Mouse (Mus musculus): ENCODE measurements around the gene Atp6v0e.

Atp6v0e gene

DNA sequence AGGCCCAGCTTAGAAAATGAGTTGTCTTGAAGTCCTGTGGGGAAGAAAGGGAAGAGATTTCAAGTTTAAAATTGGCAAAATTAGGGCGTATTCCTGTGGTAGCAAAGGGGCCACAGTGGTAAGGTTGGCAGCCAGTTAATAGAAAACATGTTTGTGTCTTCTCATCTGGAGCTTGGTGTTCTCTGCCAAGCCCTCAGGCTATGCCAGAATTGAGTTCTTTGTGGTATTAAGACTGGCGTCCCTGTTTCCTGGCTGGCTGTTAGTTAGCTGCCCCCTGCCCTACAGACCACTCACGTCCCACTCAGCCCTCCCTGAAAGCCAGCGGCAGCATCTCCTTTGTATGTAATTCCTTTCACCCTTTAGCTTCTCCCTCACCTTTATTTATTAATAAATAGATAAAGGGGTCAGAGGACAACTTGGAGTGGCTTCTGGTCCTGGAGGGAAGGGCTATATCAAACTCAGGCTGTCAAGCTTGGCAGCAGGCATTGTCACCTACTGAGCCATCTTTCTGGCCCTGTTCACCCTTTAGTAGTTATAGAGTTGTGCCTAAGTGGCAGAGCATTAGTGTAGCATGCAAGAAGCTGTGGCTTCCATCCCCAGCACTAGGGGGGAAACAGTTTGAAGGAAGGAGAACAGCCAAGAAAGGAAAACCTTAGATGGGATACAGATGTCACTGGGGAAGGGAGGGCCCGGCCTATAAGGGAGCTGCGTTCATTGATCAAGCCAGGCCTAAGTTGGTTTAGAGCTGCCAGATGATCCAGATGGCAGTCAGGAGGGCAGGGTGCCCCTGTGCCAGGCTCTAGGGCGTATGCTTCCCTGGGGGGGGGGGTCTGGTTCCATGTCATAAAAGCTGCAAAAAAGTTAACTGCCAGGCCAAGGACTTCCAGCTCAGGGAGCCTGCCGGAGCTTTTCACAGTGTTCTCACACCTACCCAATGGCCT is 26.0 kb downstream of the Atp6v0e start:
- no peak for DNase-seq

DNA sequence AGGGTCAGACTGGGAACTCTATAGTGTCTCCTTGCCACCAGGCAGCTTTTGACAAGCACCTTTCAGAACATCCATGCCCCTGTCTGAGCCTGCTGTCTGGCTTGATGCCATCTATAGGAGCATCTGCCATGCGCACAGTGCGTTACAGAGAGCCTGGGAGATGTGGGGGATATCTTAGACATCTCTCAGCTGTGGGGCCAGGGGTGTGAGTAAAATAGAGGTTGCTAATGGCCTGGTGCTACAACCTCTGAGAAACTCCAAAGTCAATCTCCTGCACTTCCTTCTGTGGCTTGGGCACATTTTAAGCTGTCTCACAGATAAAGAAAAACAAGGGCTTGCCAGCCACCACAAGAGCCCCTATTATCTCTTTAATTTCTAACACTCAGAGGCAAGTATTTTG is 26.8 kb downstream of the Atp6v0e start:
- no peak for DNase-seq

DNA sequence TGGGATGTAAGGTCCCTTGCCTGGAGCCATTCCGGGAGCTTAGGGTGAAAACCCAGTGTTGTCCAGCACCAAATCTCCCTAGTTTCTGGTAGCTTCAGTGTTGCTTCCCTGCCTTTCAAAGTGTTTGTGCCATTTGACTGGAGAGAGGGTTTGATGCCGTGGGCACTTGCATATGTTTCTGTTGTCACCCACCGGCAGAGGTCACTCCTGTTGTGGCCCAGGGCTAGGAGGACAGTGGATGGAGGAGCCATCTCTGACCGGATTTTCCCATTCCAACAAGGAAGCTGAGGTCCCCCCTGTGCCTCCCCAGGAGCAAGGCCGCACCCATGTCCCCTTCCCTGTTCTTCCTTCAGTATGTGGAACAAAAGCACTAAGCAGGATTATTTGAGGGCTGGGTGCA is 27.2 kb downstream of the Atp6v0e start:
- no peak for DNase-seq

DNA sequence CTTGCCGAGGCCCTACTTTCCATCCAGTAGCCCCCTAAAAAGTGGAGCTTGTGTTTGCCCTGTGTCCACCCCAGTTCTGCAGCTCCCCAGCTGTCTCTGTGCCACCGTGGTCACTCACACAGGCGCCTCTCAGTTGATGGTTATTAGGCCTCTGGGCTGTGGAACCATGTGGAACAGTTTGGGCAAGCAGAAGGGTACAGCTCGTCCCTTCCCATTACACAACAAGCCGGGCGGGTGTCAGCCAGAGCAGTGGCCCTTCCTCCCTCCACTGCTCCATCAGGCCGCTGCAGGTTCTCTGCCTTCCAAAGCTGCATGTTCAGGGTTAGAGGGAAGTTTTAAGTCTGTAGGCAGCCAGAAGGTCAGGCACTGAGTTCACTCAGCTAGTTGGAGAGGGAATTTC is 28.1 kb downstream of the Atp6v0e start:
- no peak for DNase-seq

DNA sequence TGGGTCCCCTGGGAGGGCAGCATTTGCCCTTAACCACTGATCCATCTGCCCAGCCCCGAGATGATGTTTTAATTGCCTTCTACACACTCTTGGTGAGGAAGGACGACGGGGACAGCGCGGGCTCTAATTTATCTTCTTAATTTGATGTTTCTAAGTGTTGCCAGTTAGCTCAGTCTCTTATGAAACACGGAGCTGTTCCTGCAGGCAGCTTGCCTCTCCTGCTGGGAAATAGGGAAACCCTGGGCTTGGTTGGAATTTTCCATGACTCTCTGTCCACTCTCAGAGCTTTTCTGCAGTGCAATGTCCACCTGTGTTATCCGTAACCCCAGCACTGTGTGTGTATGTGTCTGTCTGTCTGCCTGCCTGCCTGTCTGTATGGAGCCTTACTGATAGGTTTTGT is 30.4 kb downstream of the Atp6v0e start:
- no peak for DNase-seq

DNA sequence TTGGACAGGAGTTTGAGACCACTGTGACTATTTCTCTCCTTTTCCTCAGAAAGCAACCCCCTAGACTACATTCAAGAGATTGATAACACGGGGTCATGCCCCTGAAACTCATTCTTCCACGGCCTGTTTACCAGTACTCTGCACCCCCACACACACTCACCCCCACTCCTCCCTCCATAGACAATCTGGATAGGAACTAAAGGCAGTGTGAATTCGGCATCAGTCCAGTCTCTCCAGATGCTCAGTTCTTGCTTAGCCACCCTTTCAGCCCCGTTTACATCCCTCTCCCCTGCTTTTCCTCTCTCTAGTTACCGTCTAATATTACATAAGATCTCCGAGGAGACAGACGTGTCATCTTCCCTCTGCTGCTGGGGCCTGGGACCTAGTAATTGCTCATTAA is 31.1 kb downstream of the Atp6v0e start:
- no peak for DNase-seq

DNA sequence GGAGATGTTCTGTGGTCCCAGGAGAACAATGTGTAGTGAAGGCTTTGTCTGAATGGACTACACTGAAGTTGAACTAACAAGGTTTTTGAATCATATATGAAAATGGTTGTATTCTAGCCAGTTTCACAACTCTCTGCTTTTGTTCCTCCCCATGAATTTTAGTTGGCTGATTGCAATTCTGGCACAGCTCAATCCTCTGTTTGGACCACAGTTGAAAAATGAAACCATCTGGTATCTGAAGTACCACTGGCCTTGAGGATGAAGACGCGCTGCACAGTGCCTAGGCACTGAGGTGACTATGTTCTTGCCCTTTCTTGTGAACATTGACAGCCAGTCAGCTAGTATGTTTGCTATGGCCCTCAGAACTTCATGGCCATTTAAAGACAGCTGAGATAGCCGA is 32.2 kb downstream of the Atp6v0e start:
- no peak for DNase-seq

DNA sequence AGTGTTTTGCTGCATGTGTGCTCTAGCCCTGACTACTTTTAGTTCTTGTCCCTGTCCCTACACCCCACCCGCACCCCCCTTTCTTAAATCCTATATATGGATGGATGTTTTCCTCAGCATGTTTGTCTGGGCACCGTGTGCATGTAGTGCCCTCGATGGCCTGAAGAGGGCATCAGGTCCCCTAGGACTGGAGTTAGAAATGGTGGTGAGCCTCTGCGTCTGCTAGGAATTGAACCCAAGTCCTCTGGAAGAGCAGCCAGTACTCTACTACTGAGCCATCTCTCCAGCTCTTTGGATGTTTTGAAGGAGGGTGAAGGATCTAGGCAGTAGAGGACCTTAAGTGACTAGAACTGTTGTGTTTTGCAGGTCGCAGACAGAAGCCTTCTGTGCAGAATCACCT is 35.8 kb downstream of the Atp6v0e start:
- DNase-seq = peak; percentile 57

DNA sequence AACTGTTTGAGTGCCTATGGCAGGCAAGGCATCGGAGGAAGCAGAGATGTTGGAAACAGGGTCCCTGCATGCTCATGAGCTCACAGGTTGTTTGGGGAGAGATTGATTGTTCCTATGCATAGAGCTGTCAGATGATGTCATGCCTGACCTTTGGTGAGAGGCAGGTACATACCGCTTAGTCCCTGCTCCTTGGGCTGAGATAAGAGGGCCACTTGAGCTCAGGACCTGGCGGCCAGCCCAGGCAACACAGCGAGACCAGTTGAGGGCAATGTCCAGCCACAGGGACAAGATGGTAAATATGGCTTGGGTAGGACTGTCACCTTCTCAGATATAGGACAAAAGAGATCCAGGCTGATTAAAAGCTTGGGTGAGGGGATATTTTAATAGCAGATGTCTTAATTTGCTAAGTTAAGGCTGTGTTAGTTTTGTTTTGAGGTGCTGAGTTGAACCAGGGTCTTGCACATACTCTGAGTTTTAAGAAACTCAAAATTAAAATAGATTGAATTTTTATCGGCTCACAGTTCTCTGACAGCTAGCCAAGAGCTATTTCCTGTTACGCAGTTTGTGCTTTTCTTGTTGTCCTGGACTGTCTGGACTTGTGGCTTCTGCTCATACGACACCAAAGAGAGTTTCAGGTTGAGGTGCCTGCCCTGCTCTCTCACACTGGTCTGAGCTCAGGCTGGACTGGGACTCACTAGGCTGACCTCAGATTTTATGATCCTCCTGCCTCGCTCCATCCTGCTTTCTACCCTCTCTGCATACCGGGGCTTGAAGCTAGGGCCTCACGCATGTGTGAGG is 37.0 kb downstream of the Atp6v0e start:
- no peak for DNase-seq

DNA sequence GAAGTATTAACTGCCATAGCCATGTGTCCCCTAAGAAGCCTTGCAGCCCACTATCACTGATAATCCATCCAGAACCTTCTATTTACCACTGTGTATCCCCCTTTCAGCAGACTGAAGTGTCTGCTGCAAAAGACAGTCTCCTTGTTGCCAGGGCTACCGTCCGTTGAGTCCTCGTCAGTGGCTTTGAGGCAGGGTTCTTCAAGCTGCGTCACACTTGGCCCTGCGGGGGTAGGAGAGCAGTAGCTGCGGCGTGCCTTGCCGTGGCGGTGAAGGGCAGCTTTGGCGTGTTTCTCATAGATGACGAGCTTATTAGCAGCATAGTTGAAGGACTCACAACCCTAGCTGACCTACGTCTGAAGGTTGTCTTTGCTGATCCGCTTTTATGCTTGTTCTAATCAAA is 38.5 kb downstream of the Atp6v0e start:
- no peak for DNase-seq

DNA sequence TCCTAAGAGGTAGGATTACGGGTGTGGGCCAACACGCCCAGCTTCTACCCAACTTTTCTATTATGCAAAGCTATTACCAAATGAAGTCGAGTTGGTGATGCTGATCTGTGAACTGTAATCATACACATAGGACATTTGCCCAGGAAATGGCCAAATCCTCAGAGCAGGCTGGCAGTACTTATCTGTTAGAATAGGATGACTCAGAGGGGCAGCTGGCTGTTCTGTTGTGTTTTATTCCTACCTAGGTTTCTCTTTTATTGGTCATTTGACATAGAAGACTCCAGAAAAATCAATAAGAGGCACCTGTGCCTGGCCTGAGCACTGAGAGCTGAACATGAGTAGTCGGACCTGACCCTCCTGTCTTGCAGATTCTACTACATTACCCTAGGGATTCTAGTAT is 39.6 kb downstream of the Atp6v0e start:
- no peak for DNase-seq

DNA sequence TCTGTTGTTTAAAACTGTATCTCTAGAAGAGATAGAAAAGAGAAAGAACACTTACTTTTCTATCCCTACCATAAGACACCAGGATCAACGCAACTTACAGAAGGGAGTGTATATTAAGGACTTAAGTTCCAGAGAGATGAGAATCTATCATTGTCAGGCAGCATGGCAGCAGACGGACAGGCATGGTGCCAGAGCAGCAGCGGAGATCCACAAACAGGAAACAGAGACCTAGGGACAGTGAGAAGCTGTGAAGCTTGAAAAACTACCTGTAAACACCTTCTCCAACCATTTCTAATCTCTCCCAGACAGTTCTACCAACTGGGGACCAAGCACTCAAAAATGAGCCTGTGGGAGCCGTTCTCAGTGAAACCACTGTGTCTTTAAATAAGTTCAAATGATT is 40.6 kb downstream of the Atp6v0e start:
- no peak for DNase-seq

DNA sequence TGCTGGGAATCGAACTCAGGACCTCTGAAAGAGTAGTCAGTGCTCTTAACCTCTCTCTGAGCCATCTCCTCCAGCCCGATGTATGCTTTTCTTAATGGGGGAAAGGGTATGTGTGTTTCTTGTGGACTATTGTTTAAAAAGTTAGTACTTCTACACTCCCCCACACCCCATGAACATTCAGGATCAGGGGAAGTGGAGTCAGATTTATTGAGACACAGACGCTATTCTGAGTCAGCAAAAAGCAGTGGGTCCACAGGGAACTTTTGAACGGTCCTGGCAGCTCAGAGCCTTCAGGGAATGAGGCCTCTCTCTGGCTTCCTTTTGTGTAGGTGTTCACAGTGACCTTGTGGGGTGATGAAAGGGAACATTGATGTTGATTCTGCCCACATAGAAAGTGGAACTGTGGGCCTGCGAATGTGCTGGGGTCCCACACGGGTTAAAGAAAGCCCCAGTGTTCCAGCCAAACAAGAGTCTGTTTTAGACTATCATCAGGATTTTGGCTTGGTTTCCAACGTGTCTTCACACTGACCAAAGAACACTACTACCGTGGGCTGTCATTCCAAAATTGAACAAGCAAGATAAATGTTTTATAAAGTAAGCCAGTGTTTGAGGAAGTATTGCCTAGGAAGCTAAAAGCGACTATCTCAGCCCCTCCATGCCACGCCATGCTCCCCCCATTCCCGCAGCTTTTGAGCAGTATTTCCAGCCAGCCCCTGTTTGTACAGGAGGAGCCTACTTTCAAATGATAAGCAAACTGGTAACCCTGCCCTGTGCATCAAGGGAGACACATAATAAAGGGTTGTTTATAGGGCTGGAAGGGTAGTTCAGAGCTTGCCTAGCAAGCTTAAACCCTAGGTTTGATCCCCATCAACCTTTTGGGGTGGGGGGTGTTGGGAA is 42.7 kb downstream of the Atp6v0e start:
- no peak for DNase-seq

DNA sequence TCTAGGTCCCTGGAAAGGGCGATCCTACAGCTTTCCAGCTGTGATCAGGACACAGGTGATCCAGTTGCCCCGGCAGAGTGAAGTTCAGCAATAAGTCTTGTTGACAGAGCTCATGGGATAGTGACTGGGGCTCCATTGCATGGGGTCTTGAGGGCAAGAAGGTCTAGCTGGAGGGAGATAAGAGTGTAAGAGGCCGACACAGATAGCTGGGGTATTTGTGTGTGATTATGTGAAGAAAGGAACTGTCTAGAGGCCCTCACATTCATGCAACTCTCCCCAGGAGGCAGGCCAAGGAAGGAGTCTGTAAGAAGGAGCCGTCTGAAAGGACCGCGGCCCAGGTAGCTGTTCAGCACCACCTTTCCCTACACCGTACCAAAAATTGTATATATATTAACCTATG is 44.0 kb downstream of the Atp6v0e start:
- no peak for DNase-seq

DNA sequence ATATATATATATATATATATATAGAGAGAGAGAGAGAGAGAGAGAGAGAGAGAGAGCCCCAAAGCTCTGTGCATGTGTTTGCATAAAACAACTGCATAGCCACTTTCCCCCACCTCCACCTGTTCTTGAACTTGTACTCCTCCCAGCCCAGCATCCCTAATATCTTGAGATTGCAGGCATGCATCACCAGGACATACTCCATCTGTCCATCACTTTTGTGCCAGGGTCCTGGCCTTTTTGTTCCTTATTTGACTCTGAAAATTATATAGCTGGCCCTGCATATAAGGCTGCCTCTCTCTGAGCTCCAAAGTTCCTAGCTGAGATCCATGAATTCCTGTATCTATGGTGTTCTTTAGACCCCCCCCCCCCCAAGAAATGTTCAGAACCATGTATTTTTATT is 45.5 kb downstream of the Atp6v0e start:
- no peak for DNase-seq

DNA sequence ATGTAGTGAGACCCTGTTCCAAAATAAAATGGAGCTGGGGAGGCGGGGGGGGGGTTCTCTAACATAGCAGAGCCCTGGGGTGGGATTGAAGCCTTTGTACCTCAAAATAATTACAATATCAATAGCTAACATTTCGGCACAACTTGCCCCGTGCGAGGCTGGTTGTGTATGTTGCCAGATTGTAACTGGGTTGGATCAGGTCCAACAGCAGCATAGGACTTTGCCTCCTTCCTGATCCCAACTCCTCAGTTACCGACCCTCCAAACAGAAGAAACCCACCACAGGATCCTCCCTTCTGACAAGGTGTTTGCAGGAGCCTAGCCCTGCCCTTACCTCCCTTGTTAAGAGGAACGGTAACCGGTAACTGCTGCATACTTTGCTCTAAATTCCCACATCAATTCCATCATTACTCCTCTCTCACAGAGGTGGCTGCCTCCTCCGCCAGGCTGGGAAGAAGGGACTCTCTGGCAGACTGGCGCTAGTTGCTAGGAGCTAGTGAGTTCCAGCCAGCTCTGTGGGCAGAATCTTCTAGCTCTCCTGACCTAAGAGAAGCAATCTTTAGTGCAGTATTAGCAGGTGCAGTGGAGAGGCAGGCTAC is 46.1 kb downstream of the Atp6v0e start:
- no peak for DNase-seq

DNA sequence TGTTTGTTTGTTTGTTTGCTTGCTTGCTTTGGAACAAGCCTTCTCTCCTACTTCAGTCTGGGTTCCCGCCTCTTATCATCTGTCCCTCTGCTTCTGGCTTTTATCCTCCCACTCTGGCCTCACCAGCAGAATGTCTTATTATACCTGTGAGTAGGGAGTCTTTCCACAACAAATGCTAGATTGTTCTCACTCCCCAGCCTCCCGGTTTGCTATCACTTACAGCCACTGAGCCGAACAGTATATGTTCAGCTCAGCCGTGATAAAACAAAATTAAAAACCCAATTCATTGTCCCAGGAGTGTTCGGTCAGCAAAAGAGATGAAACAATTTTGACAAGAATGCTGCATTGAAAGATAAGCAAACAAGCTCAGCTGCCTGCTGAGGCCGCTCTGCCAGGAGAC is 47.0 kb downstream of the Atp6v0e start:
- DNase-seq = no peak

DNA sequence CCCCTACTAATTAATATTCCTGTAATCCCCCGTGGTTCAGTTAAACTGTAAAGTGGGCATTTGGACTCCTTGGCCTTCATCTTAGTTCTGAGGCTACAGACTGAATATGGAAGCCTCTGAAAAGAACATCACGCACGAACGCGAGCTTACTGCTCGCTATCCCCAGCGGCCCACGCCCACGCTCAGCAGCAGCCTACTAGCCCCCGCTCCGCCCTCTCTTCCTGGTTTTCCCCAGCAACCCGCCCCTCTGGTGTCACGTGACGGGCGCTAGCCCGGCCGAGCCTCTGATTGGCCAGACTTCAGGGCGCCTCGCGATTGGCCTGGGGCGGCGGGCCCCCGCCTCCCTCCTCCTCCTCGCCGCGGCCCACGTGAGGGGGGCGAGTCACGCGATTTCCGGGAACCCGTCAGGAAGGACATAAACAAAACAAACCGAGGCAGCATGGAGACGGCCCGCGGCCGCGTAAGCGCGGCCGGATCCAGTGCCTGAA is 52.3 kb downstream of the Atp6v0e start, which contains the start of gene Crebrf:
TSS of gene Crebrf (plus strand) at position 380 of the 488 bp plus-strand sequence.
- peak; percentile 98 for DNase-seq

DNA sequence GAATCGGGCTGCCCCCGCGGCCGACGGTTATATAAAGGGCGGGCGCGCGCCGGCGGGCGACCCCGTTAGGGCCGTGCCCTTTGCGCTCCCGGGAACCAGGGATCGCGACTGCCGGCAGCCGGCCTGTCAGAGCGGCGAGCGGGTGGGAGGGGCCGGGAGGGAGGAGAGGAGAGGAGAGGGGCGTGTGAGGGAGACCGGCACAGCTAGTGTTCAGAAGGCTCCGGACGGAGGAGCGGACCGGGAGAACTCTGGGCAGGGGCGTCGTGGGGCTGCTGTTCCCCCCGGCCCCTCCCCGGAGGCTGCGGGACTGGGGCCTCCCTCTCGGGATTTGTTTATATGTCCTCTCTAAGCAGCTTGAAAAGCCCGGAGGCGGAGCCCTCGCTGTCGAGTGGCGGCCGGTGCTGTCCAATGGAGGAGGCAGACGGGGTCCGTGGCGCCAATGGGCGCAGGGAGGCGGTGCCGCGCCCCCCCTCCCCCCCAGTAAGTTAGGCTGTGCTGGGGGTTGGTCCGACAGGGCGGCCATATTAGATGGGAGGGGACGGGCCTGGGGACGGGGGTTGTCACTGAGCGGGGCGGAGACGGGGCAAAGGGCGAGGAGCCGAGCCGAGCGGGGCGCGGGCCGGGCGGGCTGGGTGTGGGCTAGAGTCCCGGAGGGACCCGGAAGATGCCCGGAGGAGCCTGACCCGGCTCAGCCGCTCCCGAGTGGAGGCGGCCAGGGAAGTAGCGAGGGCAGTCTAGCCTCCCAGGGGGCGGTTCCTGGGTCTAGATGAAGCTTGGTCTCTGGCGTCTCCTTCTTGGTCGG is 53.1 kb downstream of the Atp6v0e start:
- peak; percentile 93 for DNase-seq

DNA sequence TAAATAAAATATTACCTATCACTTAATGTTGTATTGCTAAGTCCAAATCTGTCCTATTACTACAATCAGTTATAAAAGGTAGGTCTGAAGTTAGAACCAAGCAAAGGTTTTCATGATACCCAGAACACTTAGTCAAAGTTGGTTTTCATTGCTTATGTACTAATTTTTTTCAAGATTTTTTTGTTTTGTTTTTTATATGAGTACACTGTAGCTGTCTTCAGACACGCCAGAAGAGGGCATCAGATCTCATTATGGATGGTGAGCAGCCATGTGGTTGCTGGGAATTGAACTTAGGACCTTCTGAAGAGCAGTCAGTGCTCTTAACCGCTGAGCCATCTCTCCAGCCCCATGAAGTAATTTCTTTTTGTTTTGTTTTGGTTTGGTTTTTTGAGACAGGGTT is 54.8 kb downstream of the Atp6v0e start:
- no peak for DNase-seq

DNA sequence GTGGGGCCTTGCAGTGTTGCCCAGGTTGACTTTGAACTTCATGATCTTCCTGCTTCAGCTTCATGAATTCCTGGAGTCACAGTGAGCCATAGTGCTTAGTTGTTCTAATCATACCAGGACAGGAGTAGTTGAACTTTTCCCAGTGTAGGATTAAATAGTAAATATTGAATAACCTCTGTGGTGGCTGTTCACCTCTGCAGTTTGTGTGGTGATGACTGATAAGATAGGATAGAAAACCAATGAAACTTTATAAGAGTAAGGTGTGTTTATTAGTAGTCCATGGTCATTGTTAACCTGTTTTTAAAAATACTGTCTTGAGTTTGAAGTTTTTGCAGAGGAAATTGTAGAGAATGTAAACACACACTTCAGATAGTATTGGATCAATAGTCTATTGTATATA is 56.4 kb downstream of the Atp6v0e start:
- DNase-seq = no peak

DNA sequence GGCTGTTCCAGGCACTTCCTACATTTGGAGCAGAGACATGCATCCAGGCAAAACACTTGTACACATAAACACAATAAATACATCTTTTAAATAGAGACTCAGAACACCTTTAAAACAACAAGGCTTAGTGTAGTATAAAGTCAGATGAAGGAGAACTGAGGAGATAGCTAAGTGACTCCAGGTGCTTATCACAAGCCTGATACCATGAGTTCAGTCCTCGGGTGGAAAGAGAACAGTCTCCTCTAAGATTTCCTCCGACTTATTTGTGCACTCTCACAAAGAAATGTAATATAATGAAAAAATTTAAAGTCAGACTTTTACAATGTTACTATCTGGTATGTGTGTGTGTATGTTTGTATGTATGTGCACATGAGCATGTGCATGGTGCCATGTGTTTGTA is 58.8 kb downstream of the Atp6v0e start:
- DNase-seq = no peak

Measured in thymus, postnatal 4 days (tissue).